Mouse (Mus musculus): ENCODE data around the gene Bri3bp. TPM values are rescaled to one million over a fixed set of nuclear protein-coding genes. Genes with fewer than 3 reads are reported as not detected.

Gene Bri3bp
- polyA plus RNA-seq, 1 experiment from 2014 or later, result 40.2 TPM

Small RNAs within 50 kb of the gene (microRNA-seq; reads per million reads assigned to microRNA genes)
- gene Gm27551, result not detected

Other genes starting within 250 kb of the Bri3bp start
- 55.3 and 62.6 TPM in 2 replicates for gene Scarb1, start 100.5 kb upstream of the Bri3bp start, polyA plus RNA-seq (2015; fragmentation: Nextera tagmentation; extraction: Ambion mirVana)
- gene Gm10382, start 52.2 kb upstream of the Bri3bp start, polyA plus RNA-seq (2015; fragmentation: Nextera tagmentation; extraction: Ambion mirVana), result 0.45 and 0.55 TPM in 2 replicates
- gene Ubc, start 51.4 kb upstream of the Bri3bp start, polyA plus RNA-seq (2015; fragmentation: Nextera tagmentation; extraction: Ambion mirVana), result 1,508 and 1,522 TPM in 2 replicates
- gene Dhx37, start 7.4 kb upstream of the Bri3bp start, polyA plus RNA-seq (2015; fragmentation: Nextera tagmentation; extraction: Ambion mirVana), result 10.2 and 12.0 TPM in 2 replicates
- gene Aacs, start 34.2 kb downstream of the Bri3bp start, polyA plus RNA-seq (2015; fragmentation: Nextera tagmentation; extraction: Ambion mirVana), result 113 and 123 TPM in 2 replicates
- gene Tmem132b, start 90.2 kb downstream of the Bri3bp start, polyA plus RNA-seq (2015; fragmentation: Nextera tagmentation; extraction: Ambion mirVana), result 3.9 and 4.2 TPM in 2 replicates

Data from hindbrain, embryonic 16.5 days (tissue).